Mouse (Mus musculus): Measurements from ENCODE around the gene Ror2. TPM values are rescaled to one million over a fixed set of nuclear protein-coding genes. Genes with fewer than 3 reads are reported as not detected.

Ror2 gene
- polyA plus RNA-seq, 1 experiment from 2014 or later: 17.4 TPM

DNA sequence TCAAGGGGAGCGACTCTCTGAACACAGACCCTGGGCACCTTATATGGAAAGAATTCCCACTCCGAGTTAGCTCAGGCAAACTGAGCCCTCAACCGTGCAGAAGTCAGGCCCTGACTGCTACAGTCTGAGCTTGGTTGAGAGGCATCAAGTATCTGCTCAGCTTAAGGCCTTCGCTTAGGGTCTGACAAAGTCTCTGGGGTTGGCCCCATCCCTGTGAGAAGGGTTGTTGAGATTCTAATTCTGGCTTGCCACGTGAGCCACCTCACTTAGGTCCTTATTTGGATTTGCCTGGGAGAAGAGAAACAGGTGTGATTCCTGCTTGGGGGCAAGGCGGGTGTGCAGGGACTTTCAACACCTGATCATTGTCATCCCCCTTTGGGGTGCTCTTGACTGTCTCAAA lies 129.6 kb downstream of the Ror2 start:
- H3K9ac ChIP-seq: no peak overlapping the region
- no peaks in the 10 kb centered on the region for H3K9me3 ChIP-seq
- peak overlapping the region; percentile 70 for H3K27ac ChIP-seq
- H3K27me3 ChIP-seq (replicated peaks): no peaks in the 10 kb centered on the region
- H3K4me1 ChIP-seq: peaks cover 47% of the 10 kb centered on the region
- WGBS: 71% methylated on average over 6 of the region's 6 CpGs
- no peak overlapping the region for H3K4me2 ChIP-seq
- H3K4me3 ChIP-seq (replicated peaks): no peak overlapping the region
- no peaks in the 10 kb centered on the region for H3K36me3 ChIP-seq
- ATAC-seq (ENCODE audit: insufficient read depth, low FRiP score, low read depth): no peak

DNA sequence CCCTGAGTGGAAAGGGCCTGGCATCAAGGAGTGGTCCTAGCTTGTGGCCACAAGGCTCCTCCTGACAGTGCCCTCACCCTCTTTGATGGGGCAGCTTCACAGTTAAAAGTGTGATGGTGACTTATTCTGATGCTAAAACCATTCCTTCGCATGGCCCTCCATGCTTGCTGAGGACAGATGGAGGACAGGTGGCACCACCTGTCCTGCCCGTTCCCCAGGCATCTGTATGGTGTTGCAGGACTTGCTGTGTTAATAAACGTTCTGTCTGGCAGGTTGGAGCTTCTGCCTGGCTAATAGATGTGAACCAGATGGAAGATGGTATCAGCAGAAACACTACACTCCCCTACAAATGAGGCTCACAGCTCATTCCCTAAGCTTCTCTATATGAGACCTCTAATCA lies 140.4 kb downstream of the Ror2 start:
- Histone ChIP-seq H3K9ac (no peak overlapping the region), H3K27ac (no peak overlapping the region), H3K4me1 (peaks cover 3% of the 10 kb centered on the region; the same call in 1 of the 2 replicates), H3K4me2 (no peak overlapping the region), H3K36me3 (no peaks in the 10 kb centered on the region), H3K27me3 (replicated peaks) (no peaks in the 10 kb centered on the region), H3K9me3 (no peaks in the 10 kb centered on the region), H3K4me3 (replicated peaks) (no peak overlapping the region)
- WGBS: 60% methylated on average over 3 of the region's 3 CpGs
- no peak for ATAC-seq (ENCODE audit: insufficient read depth, low FRiP score, low read depth)

DNA sequence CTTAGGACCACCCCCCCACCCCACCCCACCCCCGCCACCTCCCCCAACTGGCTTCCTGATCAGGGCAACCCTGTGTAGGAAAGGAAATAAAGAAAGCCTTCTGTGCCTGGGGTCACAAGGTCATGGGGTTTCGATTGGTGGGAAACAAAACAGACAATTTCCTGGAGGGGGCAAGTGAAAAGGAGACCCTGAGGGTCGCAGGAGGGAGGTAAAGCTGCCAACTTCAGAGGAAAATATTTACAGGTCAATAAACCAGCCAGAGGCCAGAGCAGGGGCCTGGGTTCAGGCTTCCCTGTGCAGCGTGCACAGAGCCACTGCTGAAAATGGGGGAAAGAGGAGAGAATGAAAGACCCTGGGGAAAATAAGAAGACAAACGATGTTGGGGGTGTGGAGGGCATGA lies 142.8 kb downstream of the Ror2 start:
- no peak overlapping the region for H3K4me3 ChIP-seq (replicated peaks)
- peaks cover 4% of the 10 kb centered on the region; the same call in 1 of the 2 replicates for H3K36me3 ChIP-seq
- no peak for ATAC-seq (ENCODE audit: insufficient read depth, low FRiP score, low read depth)

GRCm38 (mm10) chr13:53142268-53142667 lies 143.7 kb downstream of the Ror2 start:
- Histone ChIP-seq H3K9ac (no peak overlapping the region), H3K27me3 (replicated peaks) (no peaks in the 10 kb centered on the region), H3K4me1 (0 out of 2 replicates have a peak, but pooled peaks cover 3% of the 10 kb centered on the region), H3K4me3 (replicated peaks) (no peak overlapping the region), H3K9me3 (no peaks in the 10 kb centered on the region), H3K4me2 (no peak overlapping the region), H3K27ac (no peak overlapping the region), H3K36me3 (peaks cover 4% of the 10 kb centered on the region; the same call in 1 of the 2 replicates)
- no peak for ATAC-seq (ENCODE audit: insufficient read depth, low FRiP score, low read depth)
- WGBS: 78% methylated on average over 10 of the region's 10 CpGs

More for the DNA sequence above, 142.8 kb downstream of the Ror2 start:
- Histone ChIP-seq H3K27ac (no peak overlapping the region), H3K9ac (no peak overlapping the region), H3K4me2 (no peak overlapping the region), H3K4me1 (0 out of 2 replicates have a peak, but pooled peaks cover 3% of the 10 kb centered on the region), H3K9me3 (no peaks in the 10 kb centered on the region), H3K27me3 (replicated peaks) (no peaks in the 10 kb centered on the region)
- 37% methylated on average over 5 of the region's 5 CpGs for WGBS

- Histone ChIP-seq H3K36me3 (peaks cover 4% of the 10 kb centered on the region; the same call in 1 of the 2 replicates), H3K9ac (no peak overlapping the region), H3K4me1 (0 out of 2 replicates have a peak, but pooled peaks cover 3% of the 10 kb centered on the region), H3K27ac (no peak overlapping the region), H3K4me3 (replicated peaks) (no peak overlapping the region), H3K27me3 (replicated peaks) (no peaks in the 10 kb centered on the region), H3K4me2 (no peak overlapping the region), H3K9me3 (no peaks in the 10 kb centered on the region)
- no peak for ATAC-seq (ENCODE audit: insufficient read depth, low FRiP score, low read depth)
- WGBS: 85% methylated on average over 2 of the region's 2 CpGs
Measured at GRCm38 (mm10) chr13:53140298-53140697, 145.6 kb downstream of the Ror2 start.

- no peaks in the 10 kb centered on the region for H3K27me3 ChIP-seq (replicated peaks)
- peaks cover 6% of the 10 kb centered on the region; the same call in 1 of the 2 replicates for H3K4me1 ChIP-seq
- H3K36me3 ChIP-seq: no peaks in the 10 kb centered on the region
- 71% methylated on average over 13 of the region's 13 CpGs for WGBS
- ATAC-seq (ENCODE audit: insufficient read depth, low FRiP score, low read depth): no peak
- H3K9ac ChIP-seq: no peak overlapping the region
- H3K9me3 ChIP-seq: no peaks in the 10 kb centered on the region
- H3K27ac ChIP-seq: no peak overlapping the region; the same call in 1 of the 2 replicates
- H3K4me3 ChIP-seq (replicated peaks): no peak overlapping the region
- no peak overlapping the region for H3K4me2 ChIP-seq
Measured at GRCm38 (mm10) chr13:53130567-53130966, 155.4 kb downstream of the Ror2 start.

DNA sequence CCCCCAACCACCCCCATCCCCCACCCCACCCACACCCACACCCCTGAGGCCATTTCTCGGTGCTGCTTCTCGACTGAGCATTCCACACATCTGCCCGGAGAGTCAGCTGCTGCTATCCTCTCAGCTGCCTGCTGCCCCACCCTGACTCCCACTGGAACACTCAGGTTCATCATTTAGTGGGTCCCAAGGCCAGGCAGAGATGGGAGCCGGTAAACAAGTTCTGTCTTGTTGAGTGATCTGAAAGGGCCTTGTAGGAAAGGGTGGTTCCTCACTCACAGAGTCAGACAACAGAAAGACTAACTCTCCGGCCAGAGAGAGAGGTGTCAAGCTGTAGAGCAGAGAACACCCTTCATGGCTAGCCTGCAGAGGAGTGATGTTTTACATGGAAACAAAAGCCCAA lies 155.9 kb downstream of the Ror2 start:
- no peaks in the 10 kb centered on the region for H3K9me3 ChIP-seq
- H3K9ac ChIP-seq: no peak overlapping the region
- H3K4me3 ChIP-seq (replicated peaks): no peak overlapping the region
- no peaks in the 10 kb centered on the region for H3K36me3 ChIP-seq
- ATAC-seq (ENCODE audit: insufficient read depth, low FRiP score, low read depth): no peak
- peaks cover 6% of the 10 kb centered on the region; the same call in 1 of the 2 replicates for H3K4me1 ChIP-seq
- no peak overlapping the region for H3K27ac ChIP-seq
- H3K4me2 ChIP-seq: no peak overlapping the region
- H3K27me3 ChIP-seq (replicated peaks): no peaks in the 10 kb centered on the region
- WGBS: 66% methylated on average over 5 of the region's 5 CpGs

DNA sequence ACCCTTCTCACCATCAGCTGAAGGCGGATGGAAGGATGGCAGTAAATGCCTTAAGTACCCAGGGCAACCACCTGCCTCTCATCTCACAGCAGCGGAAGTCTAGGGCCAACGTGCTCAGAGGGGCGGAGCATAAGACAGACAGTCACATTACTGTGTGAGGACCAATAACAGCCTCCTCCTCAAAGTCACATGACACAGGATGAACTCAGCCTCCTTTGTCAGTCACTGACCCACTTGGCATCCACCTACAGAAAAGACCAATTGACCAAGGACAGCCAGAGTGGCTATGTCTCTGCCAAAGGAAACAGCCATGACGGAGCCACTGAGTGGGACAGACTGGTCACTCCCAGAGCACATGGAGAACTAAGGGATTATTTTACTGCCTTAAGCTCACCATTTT lies 160.3 kb downstream of the Ror2 start:
- no peaks in the 10 kb centered on the region for H3K27me3 ChIP-seq (replicated peaks)
- peaks cover 10% of the 10 kb centered on the region; the same call in 1 of the 2 replicates for H3K4me1 ChIP-seq
- no peak overlapping the region for H3K27ac ChIP-seq
- no peak overlapping the region for H3K4me2 ChIP-seq
- H3K9me3 ChIP-seq: no peaks in the 10 kb centered on the region
- no peak overlapping the region for H3K4me3 ChIP-seq (replicated peaks)
- WGBS: 67% methylated on average over 5 of the region's 5 CpGs
- H3K9ac ChIP-seq: no peak overlapping the region
- no peak for ATAC-seq (ENCODE audit: insufficient read depth, low FRiP score, low read depth)
- no peaks in the 10 kb centered on the region for H3K36me3 ChIP-seq

- WGBS: 66% methylated on average over 8 of the region's 8 CpGs
- no peak overlapping the region for H3K4me3 ChIP-seq (replicated peaks)
- no peaks in the 10 kb centered on the region for H3K9me3 ChIP-seq
- H3K9ac ChIP-seq: no peak overlapping the region
- no peak for ATAC-seq (ENCODE audit: insufficient read depth, low FRiP score, low read depth)
- 0 out of 2 replicates have a peak, but pooled peaks cover 3% of the 10 kb centered on the region for H3K36me3 ChIP-seq
- no peak overlapping the region for H3K4me2 ChIP-seq
- H3K27ac ChIP-seq: no peak overlapping the region
- no peaks in the 10 kb centered on the region for H3K27me3 ChIP-seq (replicated peaks)
- peaks cover 19% of the 10 kb centered on the region; the same call in 1 of the 2 replicates for H3K4me1 ChIP-seq
Measured at GRCm38 (mm10) chr13:53122085-53122484, 163.8 kb downstream of the Ror2 start.

DNA sequence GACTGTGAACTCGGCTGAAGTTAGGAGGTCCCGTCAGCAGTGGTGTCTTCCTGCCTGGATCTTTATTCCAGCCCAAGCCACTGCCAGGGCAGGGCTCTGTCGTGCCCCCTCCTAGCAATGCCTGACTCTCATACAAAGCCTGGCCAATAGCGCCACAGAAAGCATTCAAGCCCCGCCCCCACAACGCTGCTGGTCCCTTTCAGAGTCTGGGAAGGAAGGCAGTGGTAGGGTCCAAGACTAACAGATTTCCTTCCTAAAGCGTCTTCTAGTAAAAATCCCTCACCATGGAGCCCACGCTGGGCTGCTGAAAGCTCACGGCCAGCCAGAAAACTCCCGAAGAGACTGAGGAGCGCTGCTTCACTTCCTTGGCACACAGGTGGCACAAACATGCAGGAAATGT lies 165.0 kb downstream of the Ror2 start:
- Histone ChIP-seq H3K9me3 (no peaks in the 10 kb centered on the region), H3K4me2 (no peak overlapping the region), H3K4me1 (peaks cover 19% of the 10 kb centered on the region; the same call in 1 of the 2 replicates), H3K4me3 (replicated peaks) (no peak overlapping the region), H3K27ac (no peak overlapping the region; the same call in 1 of the 2 replicates), H3K36me3 (0 out of 2 replicates have a peak, but pooled peaks cover 3% of the 10 kb centered on the region), H3K27me3 (replicated peaks) (no peaks in the 10 kb centered on the region), H3K9ac (no peak overlapping the region)
- 0 out of 2 replicates have a peak, but pooled peaks have one; percentile 15 for ATAC-seq (ENCODE audit: insufficient read depth, low FRiP score, low read depth)
- 44% methylated on average over 11 of the region's 11 CpGs for WGBS

- H3K27ac ChIP-seq: no peak overlapping the region
- peaks cover 19% of the 10 kb centered on the region; the same call in 1 of the 2 replicates for H3K4me1 ChIP-seq
- 0 out of 2 replicates have a peak, but pooled peaks have one; percentile 2 for ATAC-seq (ENCODE audit: insufficient read depth, low FRiP score, low read depth)
- no peak overlapping the region for H3K4me3 ChIP-seq (replicated peaks)
- 22% methylated on average over 10 of the region's 10 CpGs for WGBS
- H3K27me3 ChIP-seq (replicated peaks): no peaks in the 10 kb centered on the region
- H3K9ac ChIP-seq: no peak overlapping the region
- H3K9me3 ChIP-seq: no peaks in the 10 kb centered on the region
- H3K36me3 ChIP-seq: 0 out of 2 replicates have a peak, but pooled peaks cover 3% of the 10 kb centered on the region
- H3K4me2 ChIP-seq: no peak overlapping the region
Measured at GRCm38 (mm10) chr13:53119586-53120426, 166.1 kb downstream of the Ror2 start.

DNA sequence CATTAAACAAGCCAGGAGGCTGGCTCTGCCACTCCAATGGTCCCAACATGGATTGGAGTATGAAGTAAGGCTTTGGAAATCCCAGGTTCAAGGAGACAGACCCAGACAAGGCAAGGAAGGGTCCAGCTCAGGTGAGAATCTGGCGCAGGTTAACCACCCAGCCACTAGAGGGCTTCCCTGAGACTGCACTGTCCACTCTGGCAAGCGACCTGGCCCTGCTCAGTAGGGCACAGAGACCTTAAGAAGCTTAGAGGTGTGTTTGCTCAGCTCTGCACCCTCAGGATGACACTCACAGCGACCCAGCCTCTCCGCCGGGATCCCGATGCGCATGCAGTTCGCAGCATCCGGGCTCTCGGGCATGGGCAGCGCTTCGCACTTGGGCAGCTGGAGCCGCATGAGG lies 167.5 kb downstream of the Ror2 start:
- no peak overlapping the region for H3K27ac ChIP-seq
- H3K4me2 ChIP-seq: no peak overlapping the region
- peaks cover 19% of the 10 kb centered on the region; the same call in 1 of the 2 replicates for H3K4me1 ChIP-seq
- H3K9me3 ChIP-seq: no peaks in the 10 kb centered on the region
- H3K27me3 ChIP-seq (replicated peaks): no peaks in the 10 kb centered on the region
- H3K36me3 ChIP-seq: 0 out of 2 replicates have a peak, but pooled peaks cover 3% of the 10 kb centered on the region
- ATAC-seq (ENCODE audit: insufficient read depth, low FRiP score, low read depth): no peak
- no peak overlapping the region for H3K9ac ChIP-seq
- WGBS: 80% methylated on average over 13 of the region's 13 CpGs
- no peak overlapping the region for H3K4me3 ChIP-seq (replicated peaks)

Measured in stomach, embryonic 15.5 days (tissue).